Mouse (Mus musculus) adrenal gland, adult 2 months (tissue): ENCODE results near the gene Dync1li2. TPM values are rescaled to one million over a fixed set of nuclear protein-coding genes. Genes with fewer than 3 reads are reported as not detected.
A peak's percentile ranks its signal among the peaks of the same experiment; 100 is the strongest.

ENCODE experiments used
- DNase-seq: peaks from one replicate; pipeline ENCODE4 v3.0.0; 2021
- polyA plus RNA-seq: library from polyadenylated mRNA; depleted of rRNA; stranded (reverse); fragments of >200 nt; gene quantifications from 2 replicates; pipeline ENCODE4 v1.2.3, GENCODE M21; 2012; rRNA removed
- total RNA-seq, 2 experiments: library from RNA; stranded (reverse); gene quantifications; 2 replicates each; pipeline ENCODE4 v1.2.3; 2021

The Dync1li2 gene
- total and polyA plus RNA-seq, 3 experiments, result 10.5 to 168 (median 90.6) TPM

DNA sequence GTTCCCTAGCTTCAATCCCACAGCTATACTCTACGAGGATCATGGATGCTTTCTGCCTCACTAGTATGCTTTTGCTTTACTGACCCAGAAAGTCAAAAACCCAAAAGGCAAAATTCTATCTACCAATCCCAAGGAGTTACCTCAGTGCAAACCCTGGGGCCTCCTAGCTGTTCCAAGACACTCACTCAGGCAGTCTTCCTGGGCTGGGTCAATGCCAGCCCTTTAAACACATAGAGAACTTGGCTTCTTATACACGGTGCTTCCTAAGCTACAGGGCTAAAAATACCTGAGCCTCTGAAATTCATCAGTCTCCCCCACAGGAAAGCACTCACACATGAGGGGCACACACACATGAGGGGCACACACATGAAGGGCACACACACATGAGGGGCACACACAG, 59.6 kb downstream of the Dync1li2 start:
- DNase-seq, result no peak

- DNase-seq, result no peak
Measured at GRCm38 (mm10) chr8:104380961-104381411, 61.9 kb downstream of the Dync1li2 start.

GRCm38 (mm10) chr8:104380269-104380668, 62.6 kb downstream of the Dync1li2 start:
- DNase-seq, result no peak

- no peak for DNase-seq
Measured at GRCm38 (mm10) chr8:104379301-104379836, 63.5 kb downstream of the Dync1li2 start.

DNA sequence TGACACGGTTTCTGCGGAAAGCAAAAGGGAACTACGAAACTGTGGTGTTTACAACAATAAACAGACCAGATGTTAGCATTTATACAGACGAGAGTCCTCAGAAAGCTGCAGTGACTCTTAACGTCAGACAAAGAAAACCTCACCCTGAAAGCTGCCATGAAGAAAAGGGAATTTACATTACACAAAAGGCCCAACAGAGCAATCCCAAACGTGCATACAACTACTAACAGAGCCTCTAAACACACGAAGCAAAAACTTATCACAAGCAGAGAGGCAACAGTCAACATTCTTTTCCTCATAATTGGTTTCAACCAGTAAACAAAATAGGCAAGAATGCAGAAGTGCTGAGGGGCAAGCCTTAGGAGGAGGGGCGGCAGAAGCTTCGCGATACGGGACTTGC, 66.2 kb downstream of the Dync1li2 start:
- no peak for DNase-seq

- no peak for DNase-seq
Measured at GRCm38 (mm10) chr8:104375959-104376358, 66.9 kb downstream of the Dync1li2 start.

GRCm38 (mm10) chr8:104374864-104375846, 67.7 kb downstream of the Dync1li2 start:
- DNase-seq, result peak; percentile 46

- no peak for DNase-seq
Measured at GRCm38 (mm10) chr8:104374269-104374668, 68.6 kb downstream of the Dync1li2 start.

GRCm38 (mm10) chr8:104373779-104374178, 69.1 kb downstream of the Dync1li2 start:
- no peak for DNase-seq

DNA sequence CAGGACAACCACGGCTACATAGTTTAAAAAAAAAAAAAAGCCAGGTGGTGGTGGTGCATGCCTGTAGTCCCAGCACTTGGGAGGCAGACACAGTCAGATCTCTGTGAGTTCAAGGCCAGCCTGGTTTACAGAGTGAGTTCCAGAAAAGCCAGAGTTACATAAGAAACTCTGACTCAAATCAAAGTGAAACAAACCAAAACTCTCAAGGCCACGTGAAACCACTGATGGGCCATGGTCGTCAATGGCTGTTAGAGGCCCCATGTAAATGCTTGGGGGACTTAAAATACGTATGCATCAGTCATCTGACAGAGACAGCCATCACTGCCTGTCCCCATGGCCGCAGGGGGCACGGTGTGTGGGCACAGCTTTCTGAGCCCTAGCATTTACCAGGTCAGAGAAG, 71.7 kb downstream of the Dync1li2 start:
- peak; percentile 48 for DNase-seq

GRCm38 (mm10) chr8:104370071-104370470, 72.8 kb downstream of the Dync1li2 start:
- DNase-seq, result peak; percentile 53

- DNase-seq, result no peak
Measured at GRCm38 (mm10) chr8:104369591-104369990, 73.3 kb downstream of the Dync1li2 start.

Other genes with a start within 250 kb of the Dync1li2 start
- gene Tk2, start 194.5 kb downstream of the Dync1li2 start, total RNA-seq, result 10 to 100 TPM; 59.3 to 87.1 TPM
- gene Tk2, start 194.5 kb downstream of the Dync1li2 start, polyA plus RNA-seq, result 54.6 and 62.1 TPM in 2 replicates
- 10 to 100 TPM; 49.2 to 99.6 TPM for gene Cklf, start 192.2 kb downstream of the Dync1li2 start, total RNA-seq
- 14.1 and 15.4 TPM in 2 replicates for gene Cklf, start 192.2 kb downstream of the Dync1li2 start, polyA plus RNA-seq
- under 1 TPM; 0.58 to 0.73 TPM for gene Cmtm2a, start 149.9 kb downstream of the Dync1li2 start, total RNA-seq
- 0.13 and 0.21 TPM in 2 replicates for gene Cmtm2a, start 149.9 kb downstream of the Dync1li2 start, polyA plus RNA-seq
- under 1 TPM in 1 of 2 experiments, not detected in 1; 0.23 TPM for gene Gm45711, start 133.0 kb downstream of the Dync1li2 start, total RNA-seq
- 0.12 and 0.52 TPM in 2 replicates for gene Gm45711, start 133.0 kb downstream of the Dync1li2 start, polyA plus RNA-seq
- under 1 TPM in 1 of 2 experiments, not detected in 1; 0.29 TPM for gene Cmtm1, start 132.9 kb downstream of the Dync1li2 start, total RNA-seq
- gene Cmtm1, start 132.9 kb downstream of the Dync1li2 start, polyA plus RNA-seq, result 0.09 TPM in 1 of 2 replicates, not detected in the other
- not detected for gene Gm11020, start 121.5 kb downstream of the Dync1li2 start, total RNA-seq
- not detected in 2 replicates for gene Gm11020, start 121.5 kb downstream of the Dync1li2 start, polyA plus RNA-seq
- not detected for gene Cmtm2b, start 120.8 kb downstream of the Dync1li2 start, total RNA-seq
- not detected in 2 replicates for gene Cmtm2b, start 120.8 kb downstream of the Dync1li2 start, polyA plus RNA-seq
- 100 to 1,000 TPM in 1 of 2 experiments, 10 to 100 TPM in 1; 56.9 to 110 TPM for gene Cmtm3, start 103.6 kb downstream of the Dync1li2 start, total RNA-seq
- gene Cmtm3, start 103.6 kb downstream of the Dync1li2 start, polyA plus RNA-seq, result 336 and 405 TPM in 2 replicates
- gene Cmtm4, start 47.2 kb downstream of the Dync1li2 start, total RNA-seq, result 10 to 100 TPM; 31.1 to 53.2 TPM
- gene Cmtm4, start 47.2 kb downstream of the Dync1li2 start, polyA plus RNA-seq, result 19.1 and 19.5 TPM in 2 replicates
- not detected for gene Terb1, start 66.9 kb upstream of the Dync1li2 start, total RNA-seq
- gene Terb1, start 66.9 kb upstream of the Dync1li2 start, polyA plus RNA-seq, result not detected in 2 replicates
- gene Nae1, start 91.6 kb upstream of the Dync1li2 start, total RNA-seq, result 10 to 100 TPM; 31.1 to 40.8 TPM
- gene Nae1, start 91.6 kb upstream of the Dync1li2 start, polyA plus RNA-seq, result 1.1 and 2.0 TPM in 2 replicates
- gene Car7, start 91.6 kb upstream of the Dync1li2 start, total RNA-seq, result 1 to 10 TPM; 1.9 to 4.2 TPM
- 13.4 and 14.5 TPM in 2 replicates for gene Car7, start 91.6 kb upstream of the Dync1li2 start, polyA plus RNA-seq
- 10 to 100 TPM; 30.7 to 37.3 TPM for gene Pdp2, start 148.4 kb upstream of the Dync1li2 start, total RNA-seq
- 6.5 and 7.6 TPM in 2 replicates for gene Pdp2, start 148.4 kb upstream of the Dync1li2 start, polyA plus RNA-seq
- not detected for gene Cdh16, start 181.3 kb upstream of the Dync1li2 start, total RNA-seq
- not detected in 2 replicates for gene Cdh16, start 181.3 kb upstream of the Dync1li2 start, polyA plus RNA-seq
- gene Rrad, start 188.3 kb upstream of the Dync1li2 start, total RNA-seq, result 10 to 100 TPM in 1 of 2 experiments, 1 to 10 TPM in 1; 3.3 to 14.4 TPM
- gene Rrad, start 188.3 kb upstream of the Dync1li2 start, polyA plus RNA-seq, result 4.1 and 7.4 TPM in 2 replicates
- gene Ciao2b, start 198.9 kb upstream of the Dync1li2 start, total RNA-seq, result 10 to 100 TPM; 44.9 to 47.9 TPM
- gene Ciao2b, start 198.9 kb upstream of the Dync1li2 start, polyA plus RNA-seq, result 24.2 and 26.0 TPM in 2 replicates